Mouse (Mus musculus) granulocyte monocyte progenitor cell, adult 5-6 weeks (primary cell): ENCODE measurements at regions not wholly inside any gene's neighbourhood (a gene's known extent, or its start where the extent isn't known, plus 50 kb on each side); places are given as distances from the start of the nearest gene placed in this dataset.
"Not testable (repeated sequence)": the region's sequence is repeated elsewhere in the genome, so short reads cannot be mapped to it uniquely, and the experiment has no call there.

Experiments used
- ATAC-seq: replicated peaks from 2 replicates; pipeline ENCODE4 v1.8.0; 2016; ENCODE audit warnings: mild to moderate bottlenecking, moderate TSS enrichment, inconsistent platforms; ENCODE audit not compliant: poor library complexity, severe bottlenecking

- peak; percentile 55 for ATAC-seq
Observed at GRCm38 (mm10) chr12:117378297-117378887, 137.9 kb upstream of the Rapgef5 start.

- ATAC-seq = peak; percentile 93
Observed at GRCm38 (mm10) chr12:117379103-117379850, 137.0 kb upstream of the Rapgef5 start.

DNA sequence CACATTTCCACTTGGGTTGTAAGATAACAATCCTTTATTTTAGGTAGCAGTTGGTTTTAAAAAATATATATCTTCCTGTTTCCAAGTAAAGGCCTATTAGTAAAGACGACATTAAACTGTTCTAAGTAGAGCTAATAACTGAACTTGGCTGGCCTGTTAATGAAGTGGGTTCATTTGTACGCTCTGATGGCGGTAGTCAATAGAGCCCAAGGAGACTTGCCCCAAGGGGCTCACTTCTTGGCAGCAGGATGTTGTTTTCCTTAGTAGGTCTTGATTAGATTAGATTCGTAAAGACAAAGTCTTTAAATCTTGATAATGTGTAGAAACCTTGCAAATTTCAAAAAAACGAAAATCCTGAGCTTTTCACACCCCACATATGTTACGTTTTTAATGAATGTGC, 135.4 kb upstream of the Rapgef5 start:
- no peak for ATAC-seq

DNA sequence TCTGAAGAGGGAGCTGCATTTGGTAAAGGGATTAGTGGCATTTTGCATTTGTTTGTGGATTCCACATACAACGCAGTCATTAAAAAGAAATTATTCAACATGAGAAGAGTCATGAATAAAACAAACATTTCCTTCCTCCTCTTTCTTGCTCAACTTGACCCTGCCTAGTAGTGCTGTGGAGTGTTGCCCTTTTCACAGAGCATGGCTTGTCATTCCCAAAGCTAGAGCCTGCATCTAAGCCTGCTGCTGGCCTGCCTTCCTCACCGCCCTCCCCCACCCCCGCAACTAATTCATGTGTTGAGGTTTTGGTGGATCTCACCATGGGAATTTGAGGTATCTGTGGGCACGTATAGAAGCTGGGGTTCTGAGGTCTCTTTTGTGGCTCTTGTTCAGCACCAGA, 133.6 kb upstream of the Rapgef5 start:
- ATAC-seq = not testable (repeated sequence)

- peak; percentile 94 for ATAC-seq
Observed at GRCm38 (mm10) chr12:117385072-117385666, 131.1 kb upstream of the Rapgef5 start.

- peak; percentile 76 for ATAC-seq
Observed at GRCm38 (mm10) chr12:117385697-117386096, 130.6 kb upstream of the Rapgef5 start.

DNA sequence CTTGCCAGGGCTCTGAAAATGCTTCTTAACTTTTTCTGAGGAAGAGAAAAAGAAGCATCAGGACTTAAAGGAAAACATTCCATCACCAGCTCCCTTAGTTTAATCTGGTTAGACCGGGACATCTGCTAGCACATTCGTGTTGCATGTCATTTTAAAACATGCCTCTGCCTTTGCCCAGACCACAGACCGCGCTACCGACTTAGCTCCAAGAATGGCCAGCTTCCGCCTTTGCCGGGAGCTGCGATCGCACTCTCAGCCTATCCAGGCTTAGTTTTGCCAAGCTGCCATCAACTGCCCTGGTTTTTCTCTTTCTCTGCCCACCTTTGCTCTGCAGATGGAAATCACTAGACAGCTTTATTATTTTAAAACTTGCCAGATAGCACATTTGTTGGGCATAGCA, 129.3 kb upstream of the Rapgef5 start:
- ATAC-seq = no peak

DNA sequence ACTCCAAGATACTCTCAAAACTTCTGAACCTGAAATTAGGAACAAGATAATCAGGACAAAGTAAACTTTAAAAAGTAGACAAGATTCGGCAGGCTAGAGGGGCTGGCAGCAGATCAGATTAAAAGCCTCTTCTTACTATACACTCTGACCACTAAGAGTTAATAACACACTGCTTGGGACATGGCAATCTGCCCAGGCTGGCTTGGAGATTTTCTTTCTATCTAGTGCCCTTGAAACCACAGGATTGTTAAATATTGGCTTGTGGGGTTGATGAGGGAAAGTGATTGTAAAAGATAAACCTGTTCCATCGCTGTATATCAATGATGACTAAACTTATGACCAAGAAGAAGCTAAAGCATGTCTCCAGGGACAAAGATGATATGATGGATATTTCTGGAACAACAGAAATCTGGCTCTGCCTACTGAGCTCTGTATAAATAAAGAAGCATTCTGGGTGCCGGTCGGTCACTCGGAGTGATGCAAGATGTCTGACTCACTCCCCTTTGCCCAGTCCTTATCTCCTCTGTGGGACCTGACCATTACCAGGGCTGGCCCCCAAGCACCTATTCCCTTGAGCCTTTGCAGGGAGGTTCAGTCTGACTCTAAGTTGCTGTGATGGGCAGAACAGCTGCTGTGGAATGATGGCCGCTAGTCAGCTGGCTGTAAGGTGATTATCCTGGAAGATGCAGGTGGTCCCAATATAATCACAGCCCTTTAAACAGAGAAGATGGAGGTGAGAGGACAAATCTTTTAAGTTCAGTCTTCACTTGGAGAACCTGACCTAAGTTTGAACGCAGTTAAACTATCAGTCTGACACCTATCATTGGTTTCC, 126.5 kb upstream of the Rapgef5 start:
- ATAC-seq = peak; percentile 30; the same call in 1 of the 2 replicates

DNA sequence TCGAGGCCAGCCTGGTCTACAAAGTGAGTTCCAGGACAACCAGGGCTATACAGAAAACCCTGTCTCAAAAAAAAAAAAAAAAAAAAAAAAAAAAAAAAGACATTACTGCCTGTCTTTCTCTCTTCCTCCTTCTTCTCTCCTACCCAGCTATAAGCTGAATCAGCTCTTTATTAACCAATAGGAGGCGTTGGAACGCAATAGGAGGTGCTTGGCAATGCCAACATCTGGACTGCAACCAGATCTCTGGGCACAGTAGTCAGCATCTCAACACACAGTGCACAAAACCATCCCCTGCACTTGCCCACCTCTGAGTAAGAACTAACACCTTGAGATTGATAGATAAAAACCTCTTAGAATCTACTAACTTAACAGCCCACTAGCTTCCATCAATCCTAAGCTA, 118.8 kb upstream of the Rapgef5 start:
- peak; percentile 67 for ATAC-seq

- ATAC-seq = peak; percentile 58
Observed at GRCm38 (mm10) chr12:117403513-117404156, 112.6 kb upstream of the Rapgef5 start.

GRCm38 (mm10) chr12:117404157-117404752, 112.0 kb upstream of the Rapgef5 start:
- ATAC-seq = peak; percentile 72

DNA sequence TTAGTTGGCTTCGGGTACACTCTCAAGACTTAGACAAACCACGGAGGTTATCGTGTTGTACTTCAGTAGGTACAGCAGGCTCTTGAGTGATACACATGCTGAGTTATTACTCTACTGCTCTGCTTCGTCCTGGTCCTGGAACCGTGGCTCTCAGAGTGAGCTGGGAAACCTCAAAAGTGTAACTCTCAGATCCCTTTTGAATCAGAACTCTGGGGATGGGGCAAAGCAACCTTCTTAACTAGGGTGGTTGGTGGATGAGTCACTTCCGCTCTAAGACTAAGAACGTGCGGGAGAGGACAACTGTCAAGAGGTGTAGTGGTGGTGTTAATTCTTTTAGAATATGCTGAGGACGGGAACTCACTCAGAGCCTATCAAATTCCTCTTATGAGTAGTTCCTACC, 109.4 kb upstream of the Rapgef5 start:
- peak; percentile 26; the same call in 1 of the 2 replicates for ATAC-seq

GRCm38 (mm10) chr12:117410604-117411003, 105.7 kb upstream of the Rapgef5 start:
- no peak for ATAC-seq

DNA sequence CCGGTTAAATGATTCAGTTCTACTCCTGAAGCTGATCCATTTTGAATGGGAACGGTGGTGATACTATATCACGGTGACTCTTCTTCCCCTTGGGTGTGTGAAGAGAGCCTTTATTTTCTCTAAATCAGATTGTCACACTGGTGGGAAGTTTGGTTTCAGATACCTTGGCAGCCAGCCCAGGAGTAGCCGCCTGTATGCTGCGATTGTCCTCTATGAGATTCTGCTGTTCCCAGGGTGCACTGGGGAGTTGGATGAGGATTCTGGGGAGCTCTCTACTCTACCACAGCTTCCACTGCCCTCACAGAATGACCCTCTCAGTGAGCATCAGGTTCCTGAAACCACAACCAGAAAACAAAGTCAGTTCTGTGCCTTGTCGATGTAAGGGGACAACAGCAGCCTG, 104.0 kb upstream of the Rapgef5 start:
- ATAC-seq = no peak

DNA sequence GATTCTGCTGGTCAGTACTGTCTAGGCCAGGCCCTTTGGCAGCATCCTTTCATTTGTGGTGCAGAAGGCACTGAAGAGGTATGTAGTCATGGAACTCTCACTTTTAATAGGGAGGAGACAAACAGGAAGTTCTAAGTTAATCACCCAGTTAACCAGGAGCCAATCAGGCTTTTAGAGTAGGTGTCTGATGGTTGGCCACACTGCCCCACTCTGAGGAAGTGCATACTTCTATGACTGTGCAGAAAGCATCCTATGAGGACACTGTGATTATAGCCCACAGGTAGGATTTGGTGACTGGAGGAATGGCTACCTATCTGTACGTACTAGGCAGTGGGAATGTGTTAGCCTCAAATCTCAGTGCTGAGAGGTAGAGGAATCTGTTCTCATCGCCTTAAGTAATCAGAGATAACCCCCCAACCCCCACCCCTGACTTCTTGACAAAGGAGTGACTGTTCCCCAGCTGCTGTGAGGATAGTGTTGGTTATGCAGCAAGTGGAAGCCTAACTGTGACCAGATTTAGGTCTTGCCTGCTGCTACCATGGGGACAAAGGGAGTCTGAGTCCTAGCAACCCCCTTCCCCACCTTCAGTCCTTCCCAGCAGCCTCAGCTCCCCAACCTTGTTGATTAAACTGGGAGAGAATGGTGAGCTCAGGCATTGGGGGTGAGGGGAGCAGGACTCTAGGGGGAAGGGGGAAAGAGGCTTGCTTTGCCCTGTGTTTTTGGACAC, 103.3 kb upstream of the Rapgef5 start:
- peak; percentile 67 for ATAC-seq

DNA sequence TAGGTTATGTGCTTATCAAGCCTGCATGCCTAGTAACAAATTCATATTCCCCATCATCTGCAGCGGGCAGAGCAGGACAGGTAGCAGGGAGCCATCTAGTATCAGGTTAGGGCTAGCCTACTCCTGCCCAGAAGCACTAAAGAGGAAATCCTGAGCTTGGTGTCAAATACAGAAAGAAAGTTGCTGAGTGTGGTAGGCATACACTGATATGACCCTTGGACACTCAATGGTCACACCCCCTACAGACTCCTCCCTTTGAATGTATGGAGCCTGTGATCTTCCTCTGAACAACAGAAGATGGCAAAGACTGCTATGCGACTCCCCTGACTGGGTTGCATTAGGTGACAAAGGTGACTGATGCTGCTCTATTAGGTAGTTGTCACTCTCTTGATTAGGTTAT, 102.3 kb upstream of the Rapgef5 start:
- no peak for ATAC-seq

DNA sequence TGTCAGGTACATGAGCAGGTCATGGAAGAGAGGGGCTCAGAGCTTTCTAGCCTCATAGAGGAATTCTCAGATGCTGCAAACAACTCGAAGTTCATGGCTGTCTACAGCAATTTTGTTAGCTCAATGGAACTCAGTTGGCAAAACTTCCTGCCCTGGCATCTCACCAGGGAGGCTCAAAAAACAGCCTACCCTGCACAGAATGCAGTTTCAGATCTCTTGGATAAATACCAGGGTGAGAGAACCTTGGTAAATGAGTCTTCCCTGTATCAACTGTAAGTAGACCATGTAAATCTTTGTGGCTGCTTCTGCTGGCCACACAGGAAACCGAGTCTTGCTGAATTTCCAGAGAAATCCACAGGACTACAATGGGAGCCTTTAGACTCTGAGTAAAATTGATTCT, 101.1 kb upstream of the Rapgef5 start:
- no peak for ATAC-seq

GRCm38 (mm10) chr12:117417991-117418390, 98.3 kb upstream of the Rapgef5 start:
- peak; percentile 79 for ATAC-seq

- no peak for ATAC-seq
Observed at GRCm38 (mm10) chr12:117422315-117422978, 93.8 kb upstream of the Rapgef5 start.
